Mouse (Mus musculus) heart, embryonic 16.5 days (tissue): ENCODE results near the gene Inpp5e. TPM values are rescaled to one million over a fixed set of nuclear protein-coding genes. Genes with fewer than 3 reads are reported as not detected.

Experiments used
- ATAC-seq: fragments of 200-750 bp; cut with Nextera tagmentation; replicated peaks from 2 replicates; pipeline ENCODE4 v1.8.0; 2017; ENCODE audit warnings: moderate number of reproducible peaks; ENCODE audit not compliant: insufficient read depth, low FRiP score; ENCODE audit errors: extremely low read depth
- H3K27ac ChIP-seq: fragments of 300-500 bp; sonication (generic); 2 replicates; pipeline ENCODE4 v1.5.1; 2014; ENCODE audit warnings: mild to moderate bottlenecking, low read length, control low read depth, moderate library complexity
- H3K27me3 ChIP-seq: fragments of 300-500 bp; sonication (generic); 2 replicates; pipeline ENCODE4 v1.6.1; 2014; ENCODE audit warnings: low read length, mixed read lengths; ENCODE audit not compliant: control insufficient read depth, insufficient read depth
- H3K36me3 ChIP-seq: fragments of 300-500 bp; sonication (generic); 2 replicates; pipeline ENCODE4 v1.6.1; 2014; ENCODE audit not compliant: control insufficient read depth, insufficient read depth
- H3K4me1 ChIP-seq: fragments of 300-500 bp; sonication (generic); 2 replicates; pipeline ENCODE4 v1.6.1; 2014; ENCODE audit warnings: low read length, mixed read lengths; ENCODE audit not compliant: control insufficient read depth, insufficient read depth
- H3K4me2 ChIP-seq: fragments of 300-500 bp; sonication (generic); 2 replicates; pipeline ENCODE4 v1.6.1; 2014; ENCODE audit warnings: low read depth, mild to moderate bottlenecking, control low read depth, low read length
- H3K4me3 ChIP-seq: fragments of 300-500 bp; sonication (generic); 2 replicates; pipeline ENCODE4 v1.5.1; 2014; ENCODE audit warnings: mild to moderate bottlenecking, control low read depth, low read length
- H3K9ac ChIP-seq: fragments of 300-500 bp; sonication (generic); 2 replicates; pipeline ENCODE4 v1.6.1; 2014; ENCODE audit warnings: low read length, control low read depth
- H3K9me3 ChIP-seq: fragments of 300-500 bp; sonication (generic); replicated peaks from 2 replicates; pipeline ENCODE4 v1.6.1; 2016; ENCODE audit warnings: low read length; ENCODE audit not compliant: control insufficient read depth
- WGBS: fragments of 180-500 bp; shearing (Covaris S2); extraction: QIAGEN DNeasy Blood & Tissue Kit; methylation state at CpG from one replicate; pipeline ENCODE4 v1.1.7; 2014; 5-methylcytosine and 5-hydroxymethylcytosine counted together
- polyA plus RNA-seq: library from polyadenylated mRNA; unstranded; fragments of >200 nt; fragmentation: Nextera tagmentation; extraction: Ambion mirVana; gene quantifications from 2 replicates; pipeline ENCODE4 v1.2.1, GENCODE M21; 2015

Inpp5e gene
- polyA plus RNA-seq, 1 experiment from 2014 or later, result 15.0 TPM

- peaks cover 19% of the 10 kb centered on the region for H3K4me1 ChIP-seq
- WGBS, result 4% methylated on average over 36 of the region's 36 CpGs
- 0 out of 2 replicates have a peak, but pooled peaks have one; percentile 6 for ATAC-seq
- H3K9me3 ChIP-seq, result no peaks in the 10 kb centered on the region
- no peaks in the 10 kb centered on the region for H3K27me3 ChIP-seq
- peak overlapping the region; percentile 89 for H3K4me3 ChIP-seq
- H3K27ac ChIP-seq, result peak overlapping the region; percentile 47
- peak overlapping the region; percentile 93 for H3K9ac ChIP-seq
- peak overlapping the region; percentile 99 for H3K4me2 ChIP-seq
- peaks cover 9% of the 10 kb centered on the region for H3K36me3 ChIP-seq
Observed at GRCm38 (mm10) chr2:26352291-26352910, 56.6 kb downstream of the Inpp5e start.

GRCm38 (mm10) chr2:26351358-26352290 lies 57.4 kb downstream of the Inpp5e start, which contains the start of gene Dnlz:
Gene Dnlz, minus strand, starts transcription at chr2:26352110.
- ATAC-seq, result peak; percentile 82
- Histone ChIP-seq H3K4me2 (peak within 1 kb of the TSS; percentile 99), H3K27me3 (no peaks in the 10 kb centered on the region), H3K9me3 (no peaks in the 10 kb centered on the region), H3K27ac (peak within 1 kb of the TSS; percentile 84), H3K36me3 (peaks cover 9% of the 10 kb centered on the region), H3K9ac (peak within 1 kb of the TSS; percentile 97), H3K4me1 (peaks cover 19% of the 10 kb centered on the region), H3K4me3 (peak within 1 kb of the TSS; percentile 89)
- WGBS, result 2% methylated on average over 62 of the region's 62 CpGs

GRCm38 (mm10) chr2:26348241-26348640 lies 60.8 kb downstream of the Inpp5e start:
- WGBS, result 54% methylated on average over 6 of the region's 6 CpGs

More at GRCm38 (mm10) chr2:26348241-26348640, 60.8 kb downstream of the Inpp5e start:
- no peak overlapping the region for H3K4me2 ChIP-seq
- peaks cover 27% of the 10 kb centered on the region for H3K36me3 ChIP-seq
- ATAC-seq, result no peak
- peak overlapping the region; percentile 49 for H3K27ac ChIP-seq
- H3K9ac ChIP-seq, result no peak overlapping the region
- H3K4me1 ChIP-seq, result peaks cover 24% of the 10 kb centered on the region
- no peak overlapping the region for H3K4me3 ChIP-seq
- H3K9me3 ChIP-seq, result no peaks in the 10 kb centered on the region
- no peaks in the 10 kb centered on the region for H3K27me3 ChIP-seq

Other genes with a start within 250 kb of the Inpp5e start
- not detected in 2 replicates for gene Lhx3, start 200.9 kb downstream of the Inpp5e start, polyA plus RNA-seq
- 11.8 and 13.0 TPM in 2 replicates for gene Qsox2, start 171.7 kb downstream of the Inpp5e start, polyA plus RNA-seq
- 0.10 and 0.13 TPM in 2 replicates for gene Ccdc187, start 114.6 kb downstream of the Inpp5e start, polyA plus RNA-seq
- gene Gpsm1, start 93.7 kb downstream of the Inpp5e start, polyA plus RNA-seq, result 102 and 104 TPM in 2 replicates
- 23.1 and 24.9 TPM in 2 replicates for gene Dnlz, start 57.1 kb downstream of the Inpp5e start, polyA plus RNA-seq
- 1.0 and 1.2 TPM in 2 replicates for gene Card9, start 48.3 kb downstream of the Inpp5e start, polyA plus RNA-seq
- 14.8 and 18.5 TPM in 2 replicates for gene Snapc4, start 28.6 kb downstream of the Inpp5e start, polyA plus RNA-seq
- 81.4 and 86.0 TPM in 2 replicates for gene Entr1, start 19.9 kb downstream of the Inpp5e start, polyA plus RNA-seq
- gene Pmpca, start 19.9 kb downstream of the Inpp5e start, polyA plus RNA-seq, result 118 and 119 TPM in 2 replicates
- gene Sec16a, start 36.0 kb upstream of the Inpp5e start, polyA plus RNA-seq, result 14.5 and 14.8 TPM in 2 replicates
- gene Notch1, start 107.5 kb upstream of the Inpp5e start, polyA plus RNA-seq, result 17.9 and 21.8 TPM in 2 replicates
- gene Egfl7, start 170.8 kb upstream of the Inpp5e start, polyA plus RNA-seq, result 188 and 216 TPM in 2 replicates
- not detected in 2 replicates for gene Gm20532, start 177.4 kb upstream of the Inpp5e start, polyA plus RNA-seq
- gene Agpat2, start 195.2 kb upstream of the Inpp5e start, polyA plus RNA-seq, result 25.9 and 28.5 TPM in 2 replicates
- gene Fam69b, start 219.3 kb upstream of the Inpp5e start, polyA plus RNA-seq, result 12.5 and 15.8 TPM in 2 replicates